Mouse (Mus musculus): ENCODE results near the gene Hlf.
A peak's percentile ranks its signal among the peaks of the same experiment; 100 is the strongest.

Gene Hlf

DNA sequence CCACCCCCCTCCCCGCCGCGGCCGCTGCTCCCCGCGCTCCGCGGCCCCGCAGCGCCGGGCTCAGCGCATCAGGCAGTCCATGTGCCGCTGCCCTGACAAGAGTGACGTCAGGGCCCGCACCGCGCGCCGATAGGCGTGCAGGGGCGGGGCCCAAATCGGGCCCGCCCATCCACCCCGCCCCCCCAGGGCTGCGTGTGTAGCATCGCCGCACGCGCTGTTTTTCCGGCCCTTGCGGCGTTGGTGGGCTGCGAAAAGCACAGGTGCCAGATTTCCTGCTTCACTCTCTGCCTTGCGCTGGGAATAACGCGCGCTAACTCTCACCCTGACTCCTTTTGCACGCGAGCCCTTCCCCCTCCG is at the start of gene Hlf:
Gene Hlf (minus strand): TSS at position 79 of the 357 bp plus-strand sequence.
- peak; percentile 82 for ATAC-seq (ENCODE audit: insufficient number of reproducible peaks, low FRiP score, low TSS enrichment)

DNA sequence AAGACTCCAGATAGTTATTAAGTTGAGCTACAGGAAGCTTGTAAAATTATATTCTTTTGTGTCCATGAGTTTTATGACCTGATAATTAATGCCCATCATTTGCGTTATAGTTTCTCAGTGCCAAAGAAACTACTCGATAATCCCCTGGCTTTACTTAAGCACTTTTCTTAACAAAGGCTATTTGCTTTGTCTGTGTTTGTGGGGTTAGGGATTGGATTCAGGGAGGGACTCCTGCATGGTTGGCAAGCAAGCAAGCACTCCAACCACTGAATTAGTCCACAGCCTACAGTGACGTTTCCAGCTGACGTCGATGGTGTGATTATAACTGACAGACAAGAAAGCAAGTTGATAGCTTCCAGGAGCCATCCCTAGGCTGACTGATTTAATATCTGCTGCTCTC is 48.1 kb upstream of the Hlf start:
- no peak for ATAC-seq (ENCODE audit: insufficient number of reproducible peaks, low FRiP score, low TSS enrichment)

DNA sequence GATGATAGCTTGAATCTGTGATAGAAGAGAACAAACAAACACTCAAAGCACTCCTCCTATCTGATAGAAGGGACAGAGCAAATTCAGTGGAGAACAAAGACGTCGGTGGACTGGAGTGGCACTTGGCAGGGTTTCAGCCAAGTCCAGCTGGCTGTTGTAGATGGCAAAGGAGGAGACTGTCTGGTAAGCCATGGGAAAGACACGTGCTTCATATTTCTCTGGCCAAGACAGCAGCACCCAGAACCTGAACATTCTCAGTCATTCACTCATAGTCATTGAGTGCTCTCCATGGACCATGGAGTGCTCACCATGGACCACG is 34.5 kb upstream of the Hlf start:
- no peak for ATAC-seq (ENCODE audit: insufficient number of reproducible peaks, low FRiP score, low TSS enrichment)

DNA sequence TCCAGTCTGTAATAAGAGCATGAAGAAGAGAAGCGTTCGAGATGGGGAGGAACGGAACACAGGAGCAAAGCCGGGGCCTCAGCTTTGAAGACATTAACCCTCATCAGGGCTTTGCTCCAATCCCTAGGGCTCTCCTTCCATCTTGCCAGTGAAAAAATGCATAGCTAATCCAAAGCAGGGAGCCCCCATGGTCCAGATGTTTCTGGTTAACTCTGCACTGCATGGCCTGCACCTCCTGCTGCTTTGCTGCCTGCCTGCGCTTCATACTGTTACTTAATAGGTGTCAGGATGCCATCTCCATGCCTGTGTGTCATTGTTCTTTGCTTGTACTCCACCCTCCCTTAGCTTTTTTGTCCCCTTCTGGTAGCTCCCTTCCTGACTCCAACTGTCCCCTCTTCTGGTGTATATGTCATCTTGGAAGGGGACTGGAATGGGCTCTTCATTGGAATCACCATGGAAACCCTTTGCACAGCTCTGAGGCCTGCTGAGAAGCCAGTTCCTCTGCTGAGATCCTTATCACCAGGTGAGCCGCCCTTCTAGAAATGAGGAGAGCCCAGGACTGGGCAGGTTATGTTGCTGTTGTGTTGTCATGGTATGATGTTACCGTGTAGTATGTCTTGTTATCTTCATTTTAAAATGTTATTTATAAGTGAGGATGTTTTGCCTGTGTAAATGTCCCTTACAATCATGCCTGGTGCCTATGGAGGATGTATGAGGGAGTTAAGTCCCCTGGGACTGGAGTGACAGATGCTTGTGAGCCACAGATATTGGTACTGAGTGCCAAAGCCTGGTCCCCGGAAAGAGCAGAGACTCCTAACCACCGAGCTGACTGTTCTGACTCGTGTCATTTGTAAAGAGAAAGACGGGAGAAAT is 33.9 kb upstream of the Hlf start:
- no peak for ATAC-seq (ENCODE audit: insufficient number of reproducible peaks, low FRiP score, low TSS enrichment)

DNA sequence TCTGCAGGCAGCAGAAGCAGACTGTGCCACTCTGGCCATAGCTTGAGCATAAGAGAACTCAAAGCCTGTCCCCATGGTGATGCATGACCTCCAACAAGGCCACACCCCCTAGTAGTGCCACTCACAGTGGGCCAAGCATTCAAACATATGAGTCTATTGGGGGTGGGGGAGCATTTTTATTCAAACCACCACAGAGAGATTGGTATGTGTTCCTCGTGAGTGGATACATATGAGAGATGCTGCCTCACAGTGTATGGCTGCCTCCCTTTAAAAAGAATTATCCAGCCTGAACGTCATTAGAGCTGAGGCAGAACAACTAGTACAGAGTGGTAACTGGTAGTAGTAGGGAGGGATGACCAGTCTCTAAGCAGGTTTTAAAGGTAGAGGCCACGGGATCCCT is 33.2 kb upstream of the Hlf start:
- ATAC-seq (ENCODE audit: insufficient number of reproducible peaks, low FRiP score, low TSS enrichment) = no peak

DNA sequence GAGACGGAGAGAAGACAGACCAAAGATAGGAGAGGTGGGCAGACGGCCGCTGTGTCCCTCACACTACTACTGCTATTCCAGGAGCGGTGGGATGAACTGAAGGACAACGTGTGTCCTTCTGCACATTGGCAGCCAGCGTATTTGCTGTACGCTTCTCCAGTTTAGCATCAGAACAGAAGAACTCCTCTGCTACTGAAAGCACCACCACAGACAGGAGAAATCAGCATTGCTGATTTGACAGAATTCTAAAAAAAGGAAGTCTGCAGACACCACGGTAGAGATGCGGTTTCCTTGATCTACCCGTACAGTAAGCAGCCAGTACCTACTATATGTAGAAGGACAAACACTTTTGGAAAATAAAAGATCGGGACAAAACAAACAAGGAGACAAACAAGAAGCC is 29.0 kb upstream of the Hlf start:
- ATAC-seq (ENCODE audit: insufficient number of reproducible peaks, low FRiP score, low TSS enrichment) = no peak

DNA sequence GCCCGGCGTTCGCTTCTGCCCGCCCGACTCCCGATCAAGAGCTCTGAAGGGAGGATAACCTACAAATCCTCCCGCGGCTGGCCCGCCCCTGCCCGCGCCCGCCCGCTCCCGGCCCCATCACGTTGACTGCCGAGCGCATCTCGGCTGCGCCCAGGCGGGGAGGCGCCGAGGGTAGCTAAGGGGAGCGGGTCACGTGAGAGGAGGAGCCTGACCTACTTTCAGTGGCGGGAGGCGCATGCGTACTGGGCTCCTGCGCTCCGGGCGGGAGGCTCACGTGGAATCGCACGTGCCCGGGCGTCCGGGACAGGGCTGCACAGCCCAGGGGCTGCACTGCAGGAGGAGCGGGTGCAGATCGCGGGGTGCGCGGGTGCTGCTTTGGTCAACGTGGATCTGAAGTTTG is 27.2 kb upstream of the Hlf start:
- peak; percentile 98 for ATAC-seq (ENCODE audit: insufficient number of reproducible peaks, low FRiP score, low TSS enrichment)

DNA sequence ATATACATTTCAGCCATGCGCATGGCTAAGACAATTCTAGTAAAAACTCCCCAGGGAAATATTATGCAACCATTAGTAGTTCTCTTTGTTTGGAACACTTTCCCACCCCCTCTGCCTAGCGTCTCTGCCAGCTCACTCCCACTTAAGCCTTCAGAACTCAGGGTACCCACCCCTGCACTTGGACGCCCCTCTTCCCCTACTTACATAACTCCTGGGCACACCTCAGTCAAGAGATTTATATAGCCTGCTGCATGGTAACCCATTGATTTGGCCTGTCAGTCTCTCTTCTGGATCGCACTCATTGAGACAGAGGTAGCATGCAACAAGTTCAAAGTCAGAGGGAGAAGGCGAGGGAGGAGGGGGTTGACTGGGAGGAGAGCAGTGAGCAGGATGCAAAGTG is 26.3 kb upstream of the Hlf start:
- ATAC-seq (ENCODE audit: insufficient number of reproducible peaks, low FRiP score, low TSS enrichment) = no peak

DNA sequence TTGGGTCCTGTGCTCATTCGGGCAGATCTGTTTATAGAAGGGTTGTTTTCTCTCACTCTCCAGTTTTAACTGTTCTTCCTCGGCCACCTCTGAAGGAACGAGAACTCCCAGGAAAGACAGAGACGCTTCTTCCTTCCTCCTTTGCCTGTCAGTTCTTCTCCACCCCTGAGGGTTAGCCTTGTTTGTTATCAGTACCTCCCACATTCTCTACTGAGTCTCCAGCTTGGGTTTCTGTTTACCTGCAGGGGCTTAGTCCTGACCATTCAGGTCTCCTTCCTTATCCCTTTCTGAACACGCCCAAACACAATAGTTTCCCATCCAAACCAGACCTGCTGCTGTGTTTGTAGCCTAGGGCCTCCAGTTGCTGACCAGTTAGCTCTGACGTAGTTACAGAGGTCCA is 8.2 kb upstream of the Hlf start:
- no peak for ATAC-seq (ENCODE audit: insufficient number of reproducible peaks, low FRiP score, low TSS enrichment)

DNA sequence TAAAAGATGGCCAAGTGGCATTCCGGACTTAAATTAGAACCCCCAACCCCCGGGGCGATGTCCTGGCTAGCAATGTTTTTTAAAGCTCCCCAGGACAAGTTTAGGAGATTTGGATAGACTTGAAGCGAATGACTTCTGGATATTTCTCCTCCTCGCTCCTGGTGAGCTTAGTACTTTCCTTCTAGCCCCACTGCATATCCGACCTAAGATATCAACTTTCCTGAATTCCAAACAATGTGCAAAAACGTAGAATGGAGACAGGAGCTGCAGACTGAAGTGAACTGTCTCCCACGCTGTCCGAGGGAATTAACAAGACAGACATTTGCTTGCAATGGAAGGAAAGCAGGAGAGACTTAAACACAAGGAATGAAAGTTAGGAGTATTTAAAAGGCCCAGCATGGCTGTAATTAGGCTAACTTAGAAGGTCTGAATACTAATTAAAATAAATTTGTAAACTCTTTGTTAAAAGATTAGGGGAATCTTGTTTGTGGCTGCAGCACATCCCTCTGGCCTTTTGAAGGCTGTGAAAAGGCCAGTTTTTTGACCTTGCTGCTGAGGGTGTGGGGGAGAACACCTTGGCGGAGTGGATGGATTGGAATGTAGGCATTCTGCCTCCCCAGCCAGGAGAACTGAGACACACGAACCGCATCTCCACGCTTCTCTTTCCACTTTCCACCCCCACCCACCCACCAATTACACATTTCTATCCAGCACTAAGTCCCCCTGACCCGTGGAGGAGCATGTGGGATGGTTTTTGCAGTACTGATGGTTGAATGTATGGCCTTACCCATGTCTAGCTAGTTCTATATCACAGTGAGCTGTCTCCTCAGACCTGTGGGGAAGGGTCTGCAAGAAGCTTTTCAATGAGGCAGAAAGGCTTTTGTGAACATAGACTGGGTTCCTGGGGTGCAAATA is 833 bp upstream of the Hlf start:
- ATAC-seq (ENCODE audit: insufficient number of reproducible peaks, low FRiP score, low TSS enrichment) = no peak

DNA sequence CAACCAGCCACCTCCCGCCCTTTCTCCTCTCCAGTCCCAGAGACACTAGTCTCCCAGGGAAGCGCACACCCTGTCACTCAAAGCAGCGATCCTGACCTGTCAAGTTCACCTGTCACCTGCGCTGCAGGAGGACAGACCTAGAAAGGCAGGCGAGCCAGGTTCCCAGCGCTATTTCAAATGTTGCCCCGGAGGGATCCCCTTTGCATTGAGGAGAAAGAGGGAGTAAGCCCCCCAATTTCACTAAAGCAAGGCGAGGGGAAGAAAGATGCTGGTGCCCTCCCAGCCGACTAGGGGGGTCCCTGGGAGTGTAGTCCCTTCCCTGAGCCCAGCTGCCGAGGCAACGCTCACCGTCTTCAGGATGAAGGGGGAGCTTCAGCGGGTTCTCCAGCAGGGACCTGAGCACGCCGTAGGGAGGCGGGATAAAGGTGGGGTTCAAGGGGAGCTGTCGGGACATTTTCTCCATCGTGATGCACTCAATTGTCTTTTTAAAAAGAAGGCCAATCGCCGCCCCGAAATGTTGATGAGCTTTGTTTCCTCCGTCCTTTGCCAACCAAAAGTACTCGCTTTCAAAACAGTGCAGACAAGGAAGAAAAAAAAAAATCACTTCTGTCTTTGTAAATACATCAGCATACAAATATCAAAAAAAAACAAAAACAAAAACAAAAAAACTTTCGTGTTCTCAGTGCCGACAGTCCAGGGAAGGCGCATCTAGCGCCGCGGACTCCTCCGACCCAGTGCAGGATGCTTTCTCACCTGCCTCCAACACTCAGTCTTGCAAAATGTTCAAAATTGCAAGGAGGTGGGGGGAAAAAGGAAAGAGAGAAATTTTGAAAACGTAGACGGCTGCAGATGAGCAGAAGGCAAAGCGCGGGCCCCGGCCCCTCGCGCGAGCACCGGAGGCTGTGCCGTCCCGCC is 536 bp downstream of the Hlf start:
- ATAC-seq (ENCODE audit: insufficient number of reproducible peaks, low FRiP score, low TSS enrichment) = no peak; the same call in 1 of the 2 replicates

DNA sequence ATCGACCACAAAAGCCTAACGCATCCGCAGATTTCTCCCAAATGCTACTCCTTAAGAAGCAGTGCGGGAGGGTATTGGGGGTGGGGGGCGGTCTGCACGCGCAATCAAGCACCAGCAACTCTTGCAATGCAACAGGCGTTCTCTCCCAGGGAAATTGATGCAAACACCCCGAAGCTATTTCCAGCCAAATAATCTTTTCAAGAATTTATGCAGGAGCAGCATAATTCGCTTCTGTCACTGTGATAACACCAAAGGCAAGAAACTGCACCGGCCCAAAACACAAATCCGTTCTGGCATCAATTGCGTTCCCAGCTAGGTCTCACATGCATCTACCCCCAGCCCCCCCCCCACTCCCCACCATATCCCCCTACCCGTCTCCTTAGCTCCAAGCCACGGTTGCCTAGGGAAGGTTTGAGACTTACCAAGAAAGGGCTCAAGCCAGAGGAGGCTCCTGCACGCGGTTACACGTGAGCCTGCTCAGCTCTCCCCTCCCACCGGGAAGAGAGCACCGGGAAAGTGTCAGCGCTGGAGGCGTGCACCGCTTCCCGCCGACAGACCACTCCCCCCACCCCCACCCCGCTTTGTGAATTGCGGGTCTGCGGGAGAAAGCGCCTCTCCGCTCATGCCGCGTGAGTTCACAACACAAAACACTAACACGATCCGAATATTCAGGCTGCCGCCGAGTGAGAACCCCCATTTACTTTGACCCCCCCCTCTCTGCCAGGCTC is 1.4 kb downstream of the Hlf start:
- ATAC-seq (ENCODE audit: insufficient number of reproducible peaks, low FRiP score, low TSS enrichment) = no peak

DNA sequence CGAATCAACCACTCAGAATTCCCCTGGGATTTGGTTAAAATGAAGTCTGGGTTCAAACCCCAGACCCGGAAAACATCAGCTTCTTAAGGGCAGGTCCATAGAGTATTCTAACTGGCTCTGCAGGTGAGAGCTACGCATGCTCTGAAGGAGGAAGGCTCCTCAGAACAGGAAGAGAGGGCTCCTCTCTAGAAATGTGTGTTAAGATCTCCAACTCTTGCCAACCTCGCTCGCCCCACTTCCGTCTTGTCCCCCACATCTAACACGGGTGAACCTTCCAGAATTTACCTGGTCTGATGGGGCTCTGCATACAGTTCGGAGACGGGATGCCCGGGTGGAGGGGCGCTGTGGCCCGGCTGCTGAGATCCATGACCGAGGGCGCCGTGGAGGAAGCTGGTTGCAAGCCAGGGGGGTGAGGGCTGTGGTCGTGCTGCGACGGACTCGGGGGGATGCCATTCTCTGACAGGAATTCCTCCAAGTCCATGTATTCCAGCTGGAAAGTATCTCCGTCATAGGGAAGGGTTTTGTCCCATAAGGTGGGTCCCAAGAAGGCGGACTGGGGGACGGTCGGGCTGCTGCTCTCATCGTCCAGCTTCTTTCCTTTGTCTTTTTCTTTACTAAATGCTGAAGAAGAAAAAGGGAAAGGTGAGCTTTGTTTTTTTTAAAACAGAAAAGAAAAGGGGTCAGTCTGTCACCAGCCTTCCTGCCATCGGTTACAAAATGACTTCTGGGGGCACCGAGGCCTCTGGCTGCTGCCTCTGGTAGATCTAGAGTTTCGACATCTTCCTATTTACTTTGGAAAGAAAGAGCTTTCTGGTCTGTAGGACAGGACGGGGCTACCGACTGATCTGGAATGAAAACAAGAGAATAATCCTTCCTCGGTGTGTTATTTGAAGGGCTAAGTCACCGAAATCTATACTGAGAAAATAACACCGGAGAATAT is 2.9 kb downstream of the Hlf start:
- no peak for ATAC-seq (ENCODE audit: insufficient number of reproducible peaks, low FRiP score, low TSS enrichment)

DNA sequence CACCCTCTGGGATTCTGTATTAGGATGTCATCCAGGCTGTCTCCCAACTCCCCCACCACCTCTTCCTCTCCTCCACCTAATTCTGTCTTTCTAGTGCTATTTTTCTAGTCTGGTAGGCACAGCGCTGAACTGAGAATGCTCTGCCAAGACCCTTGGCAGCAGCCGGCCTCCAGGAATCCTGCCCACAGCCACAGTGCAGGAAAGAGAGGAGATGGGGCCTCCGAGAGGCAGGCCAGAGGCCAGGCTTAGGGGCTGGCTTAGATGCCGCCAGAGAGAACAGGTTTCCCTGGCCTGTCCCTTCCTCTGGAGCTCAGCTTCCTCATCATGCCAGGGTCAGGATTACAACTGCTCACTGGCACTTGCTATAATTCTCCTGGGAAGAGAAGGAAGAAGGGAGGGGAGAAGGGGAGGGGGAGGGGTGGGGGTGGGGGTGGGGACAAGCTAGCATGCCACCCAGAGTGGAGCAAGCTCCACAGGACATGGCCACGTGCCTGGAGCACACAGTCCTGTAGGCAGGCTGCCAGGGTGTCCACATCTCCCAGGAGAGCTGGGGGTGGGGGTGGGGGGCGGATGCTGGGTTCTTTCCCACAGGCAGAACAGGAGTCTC is 8.6 kb downstream of the Hlf start:
- ATAC-seq (ENCODE audit: insufficient number of reproducible peaks, low FRiP score, low TSS enrichment) = peak; percentile 94

DNA sequence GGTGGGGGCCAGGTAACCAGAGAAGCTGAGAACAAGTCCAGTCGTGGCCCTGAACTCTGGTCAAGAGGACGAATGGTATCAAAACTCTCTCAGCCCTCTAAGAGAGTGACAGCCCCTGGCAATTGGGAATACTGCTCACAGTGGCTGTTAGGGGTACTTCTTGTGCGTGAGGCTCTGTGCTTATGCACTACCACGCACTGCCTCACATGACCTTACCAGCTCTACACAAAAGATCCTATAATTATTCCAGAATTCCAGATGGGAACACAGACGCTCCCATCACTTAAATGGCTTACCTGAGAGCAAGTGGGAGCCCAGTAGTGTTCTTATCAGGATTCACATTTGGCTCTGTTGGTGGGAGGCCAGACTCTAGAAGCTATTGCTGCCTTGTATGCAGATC is 9.6 kb downstream of the Hlf start:
- no peak for ATAC-seq (ENCODE audit: insufficient number of reproducible peaks, low FRiP score, low TSS enrichment)

DNA sequence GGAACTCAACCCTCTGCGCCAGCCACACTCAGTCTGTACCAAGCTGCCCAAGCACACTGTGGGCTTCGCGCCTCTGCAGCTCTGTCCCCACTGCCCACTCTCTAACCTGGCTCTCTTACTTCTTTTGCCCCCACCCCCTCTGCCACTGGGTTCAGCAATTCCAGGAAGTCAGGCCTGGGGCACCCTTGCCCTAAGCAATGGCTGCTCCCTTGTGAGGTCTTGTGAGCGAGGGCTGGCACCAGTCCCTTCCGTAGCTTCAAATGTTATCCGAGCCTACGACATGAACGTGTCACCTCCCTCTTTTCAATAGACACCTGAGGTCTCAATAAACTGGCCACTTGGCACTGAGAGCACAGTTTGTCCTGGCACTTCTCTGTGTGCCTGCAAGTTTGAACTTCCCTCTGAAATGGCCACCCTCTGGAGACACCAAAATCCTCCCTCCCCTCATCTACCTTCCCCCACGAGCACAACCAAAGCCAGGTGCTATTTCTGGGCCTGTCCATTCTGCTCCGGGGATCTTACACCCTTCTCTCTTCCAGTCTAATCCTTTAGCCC is 10.5 kb downstream of the Hlf start:
- no peak for ATAC-seq (ENCODE audit: insufficient number of reproducible peaks, low FRiP score, low TSS enrichment)

DNA sequence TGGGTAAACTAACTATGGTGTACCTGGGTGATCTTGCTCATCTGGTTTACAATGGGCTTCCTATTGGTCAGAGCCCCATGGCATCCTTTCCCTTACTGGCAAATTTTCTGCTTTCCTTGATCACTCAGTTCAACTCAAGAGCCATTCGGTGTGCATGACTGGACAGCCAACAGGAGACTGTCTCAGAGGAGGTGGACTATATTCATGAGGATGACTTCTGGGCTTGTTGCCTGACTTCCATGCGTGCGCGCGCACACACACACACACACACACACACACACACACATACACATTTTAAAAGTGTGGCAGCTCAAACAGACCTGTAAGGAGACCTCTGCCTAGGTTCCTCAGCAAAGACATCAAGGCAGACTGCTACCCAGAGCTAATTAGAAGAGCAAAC is 12.7 kb downstream of the Hlf start:
- ATAC-seq (ENCODE audit: insufficient number of reproducible peaks, low FRiP score, low TSS enrichment) = no peak

DNA sequence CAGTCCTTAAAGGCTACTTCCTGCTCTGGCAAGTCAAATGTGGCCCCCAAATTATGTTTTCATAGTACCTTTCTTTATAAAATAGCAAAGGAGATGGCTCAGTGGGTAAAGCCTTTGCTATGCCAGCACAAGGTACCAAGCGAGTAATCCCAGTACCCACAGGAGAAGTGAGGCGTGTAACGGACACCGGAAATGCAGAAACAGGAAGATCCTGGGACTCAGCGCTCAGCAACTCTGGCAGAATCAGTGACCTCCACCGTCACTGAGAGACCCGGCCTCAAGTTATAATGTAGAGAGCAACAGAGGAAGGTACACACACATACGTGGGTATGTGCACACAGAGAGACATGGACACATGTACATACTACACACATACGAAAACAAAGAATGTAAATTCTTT is 14.3 kb downstream of the Hlf start:
- ATAC-seq (ENCODE audit: insufficient number of reproducible peaks, low FRiP score, low TSS enrichment) = no peak
